Mouse (Mus musculus): ENCODE results near the gene Prss16.

- TF ChIP-seq CTCF (IDR thresholded peaks at IDR 0.05; ENCODE audit: extremely low read depth, insufficient read depth, insufficient read length, insufficient replicate concordance) (no peak), POLR2A (IDR thresholded peaks at IDR 0.05; ENCODE audit: low read depth, low read length) (no peak)
These were observed 16.8 kb upstream of the Prss16 start for GRCm38 (mm10) chr13:22026058-22027031.
